In the genomic region with DNA sequence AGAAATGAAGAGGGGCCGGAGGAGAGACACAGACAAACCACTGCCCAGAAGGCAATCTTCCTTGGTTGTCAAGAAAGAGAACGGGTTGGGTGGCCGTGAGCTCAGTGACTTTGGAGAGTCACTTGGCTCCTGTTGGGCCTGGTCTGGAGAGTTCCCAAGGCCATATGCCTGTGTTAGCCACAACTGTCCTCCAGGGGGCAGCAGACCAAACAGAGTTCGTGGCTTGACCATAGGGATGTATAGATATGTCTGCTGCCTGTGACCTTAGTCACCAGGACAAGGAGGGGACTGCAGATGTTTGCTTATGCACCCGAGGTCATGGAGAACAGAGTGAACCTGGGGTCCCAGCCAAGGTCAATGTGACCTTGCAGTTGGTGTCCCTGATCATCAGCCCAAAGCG, we compare ENCODE assay signal across 9 mouse cellular contexts.
A peak's percentile ranks its signal among the peaks of the same experiment; 100 is the strongest.
DNase-seq lines count a peak whose midpoint lies in the region; TF ChIP-seq lines count a peak whose summit lies in the region.
"Had no signal": no experiment of that assay in that cellular context is flagged by ENCODE, and none has a peak within 500 bp of the region (broad histone marks: within the 10 kb centered on the region; RNA-seq: fewer than 3 reads in every experiment).

No protein-coding gene starts in this region.

- H3K27ac ChIP-seq in layer of hippocampus, adult 2 months = no peak overlapping the region
- H3K27ac ChIP-seq: midbrain, embryonic 12.5 days had no signal

- peak in 1 of 2 experiments; percentile 27 for DNase-seq in layer of hippocampus, adult 2 months (ENCODE audit: low spot score in 2 of 2)
- DNase-seq in layer of hippocampus, adult 9-11 months = no peak
- peak; percentile 57 for DNase-seq in NIH3T3 (ENCODE audit: low read depth)
- peak; percentile 55 for DNase-seq in cerebellum, adult 11-12 months
- peak; percentile 66 to 69 for DNase-seq in heart, postnatal 10 days
- peak; percentile 53 for DNase-seq in lung, postnatal 25 days (ENCODE audit: low spot score)
- peak; percentile 46 for DNase-seq in thymus, postnatal 14 days
- DNase-seq in frontal cortex, postnatal 25 days (ENCODE audit: low spot score in 2 of 2) = no peak

- intact Hi-C loops in heart, postnatal 10 days (cut with DNase I) = loop anchor here (1.0 to 5.0 kb wide), 3 partner anchors 53 to 143 kb away; no protein-coding TSS in a partner anchor

- no peak overlapping the region for H3K4me3 ChIP-seq in layer of hippocampus, adult 2 months
- H3K4me3 ChIP-seq: midbrain, embryonic 12.5 days had no signal

- TF ChIP-seq CTCF in layer of hippocampus, adult 2 months (conservative IDR thresholded peaks at IDR 0.05) = peak; percentile 85

Comparison
In these comparisons a context has a peak if more than half of its experiments do, and no peak if none do; other contexts are left out.
1. DNase-seq: peak in NIH3T3 (single experiment), cerebellum, adult 11-12 months (single experiment), heart, postnatal 10 days (2 of 2), lung, postnatal 25 days (single experiment) and thymus, postnatal 14 days (single experiment); none in layer of hippocampus, adult 9-11 months (single experiment) and frontal cortex, postnatal 25 days (0 of 2).